Mouse (Mus musculus) thymus, adult 2 months (tissue): Measurements from ENCODE around the gene Hps4. TPM values are rescaled to one million over a fixed set of nuclear protein-coding genes. Genes with fewer than 3 reads are reported as not detected.
"Not testable (repeated sequence)": the region's sequence is repeated elsewhere in the genome, so short reads cannot be mapped to it uniquely, and the experiment has no call there.

Source experiments
- DNase-seq: peaks from one replicate; pipeline ENCODE4 v3.0.0; 2021
- H3K27ac ChIP-seq: fragments of 200-500 bp; 2 replicates; pipeline ENCODE4 v1.5.1; 2012; ENCODE audit warnings: low read length, control low read depth; ENCODE audit not compliant: control insufficient read depth, insufficient read depth
- H3K27me3 ChIP-seq: fragments of 200-500 bp; 2 replicates; pipeline ENCODE4 v1.6.1; 2012; ENCODE audit warnings: mild to moderate bottlenecking, low read length, moderate library complexity, mixed read lengths; ENCODE audit not compliant: control insufficient read depth, insufficient read depth
- H3K36me3 ChIP-seq: fragments of 200-500 bp; 2 replicates; pipeline ENCODE4 v1.6.1; 2012; ENCODE audit warnings: mild to moderate bottlenecking, low read length, moderate library complexity; ENCODE audit not compliant: control insufficient read depth, insufficient read depth
- H3K4me1 ChIP-seq: fragments of 200-500 bp; replicated peaks from 2 replicates; pipeline ENCODE4 v1.6.1; 2012; ENCODE audit warnings: low read length; ENCODE audit not compliant: control insufficient read depth, insufficient read depth
- H3K4me3 ChIP-seq: fragments of 200-500 bp; 2 replicates; pipeline ENCODE4 v1.5.1; 2012; ENCODE audit warnings: mild to moderate bottlenecking, low read length, control low read depth, moderate library complexity; ENCODE audit not compliant: control insufficient read depth, insufficient read depth
- CTCF ChIP-seq: fragments of 200-500 bp; IDR thresholded peaks from 2 replicates; pipeline ENCODE4 v1.5.1; 2012; ENCODE audit warnings: mild to moderate bottlenecking, control low read depth, low read length, moderate library complexity, borderline replicate concordance; ENCODE audit not compliant: control insufficient read depth, poor library complexity, insufficient read depth; ENCODE audit errors: extremely low read depth
- POLR2A ChIP-seq: fragments of 200-500 bp; IDR thresholded peaks from 2 replicates; pipeline ENCODE4 v1.6.1; 2012; ENCODE audit warnings: mild to moderate bottlenecking, low read length, control low read depth, moderate library complexity; ENCODE audit not compliant: control insufficient read depth, poor library complexity, insufficient read depth; ENCODE audit errors: extremely low read depth
- WGBS: fragments of 180-500 bp; shearing (Covaris S2); methylation state at CpG from one replicate; pipeline ENCODE4 v1.1.7; 2018; 5-methylcytosine and 5-hydroxymethylcytosine counted together
- polyA plus RNA-seq: library from polyadenylated mRNA; depleted of rRNA; stranded (reverse); fragments of >200 nt; gene quantifications from 2 replicates; pipeline ENCODE4 v1.2.3, GENCODE M21; 2012

Hps4 gene
- polyA plus RNA-seq, 1 experiment, result 52.8 TPM

DNA sequence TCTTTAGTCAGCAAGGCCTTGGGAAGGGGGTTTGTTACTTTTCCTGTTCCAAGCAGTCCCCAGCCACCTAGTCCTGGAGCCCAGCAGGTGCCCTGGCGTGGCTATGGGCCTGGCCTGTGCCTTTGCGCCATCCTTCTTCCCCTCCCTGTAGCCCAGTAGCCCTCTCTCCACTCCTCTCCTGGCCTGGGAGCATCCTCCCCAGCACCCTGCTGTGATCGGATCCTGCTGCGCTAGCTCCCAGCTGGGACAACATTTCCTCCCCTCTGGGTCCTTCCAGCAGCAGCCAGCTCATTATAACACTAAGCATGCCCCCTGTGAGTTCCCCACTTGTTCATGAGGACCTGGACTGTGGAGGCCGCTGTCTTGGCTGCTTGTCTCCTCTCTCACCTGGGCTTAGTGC lies 37.0 kb upstream of the Hps4 start:
- H3K4me3 ChIP-seq, result no peak overlapping the region
- peaks cover 21% of the 10 kb centered on the region for H3K4me1 ChIP-seq
- no peak for DNase-seq
- no peaks in the 10 kb centered on the region for H3K27me3 ChIP-seq
- WGBS, result 95% methylated on average over 5 of the region's 5 CpGs
- no peak overlapping the region for H3K27ac ChIP-seq
- TF ChIP-seq CTCF (no peak), POLR2A (no peak)
- 0 out of 2 replicates have a peak, but pooled peaks cover 5% of the 10 kb centered on the region for H3K36me3 ChIP-seq

DNA sequence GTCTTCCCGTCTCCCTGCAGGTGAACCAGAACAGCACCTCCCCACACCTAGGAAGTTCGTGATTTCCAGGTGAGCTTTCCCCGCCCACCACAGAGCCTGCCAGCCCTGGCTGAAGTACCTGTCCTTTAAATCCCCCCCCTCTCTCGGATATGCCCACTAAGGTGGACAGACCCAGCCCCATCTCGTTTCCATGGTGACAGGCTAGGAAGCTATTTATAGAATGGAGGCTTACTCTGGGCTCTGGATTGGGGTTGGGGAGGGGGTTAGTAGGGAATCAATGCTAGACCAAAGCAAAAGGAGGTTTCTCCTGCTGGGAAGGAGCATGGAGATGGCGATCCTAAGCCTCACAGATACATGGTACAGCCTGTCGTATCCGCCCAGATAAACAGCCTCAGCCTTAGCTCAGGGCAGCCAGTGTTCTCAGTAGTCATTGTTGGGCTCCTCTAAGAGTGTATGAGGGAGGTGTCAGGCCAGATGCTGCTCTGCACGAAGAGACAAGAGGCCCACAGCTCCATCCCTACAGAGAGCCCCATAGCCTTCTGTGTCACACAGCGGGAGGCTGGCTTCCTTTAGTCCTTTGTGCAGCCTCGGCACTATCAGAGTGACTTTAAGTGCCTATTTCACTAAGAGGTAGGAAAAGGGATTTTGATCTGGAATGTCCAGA lies 29.5 kb upstream of the Hps4 start:
- Histone ChIP-seq H3K4me3 (no peak overlapping the region), H3K27ac (no peak overlapping the region), H3K27me3 (no peaks in the 10 kb centered on the region), H3K36me3 (peaks cover 10% of the 10 kb centered on the region), H3K4me1 (peaks cover 8% of the 10 kb centered on the region; the same call in 1 of the 2 replicates)
- DNase-seq, result no peak
- 95% methylated on average over 11 of the region's 11 CpGs for WGBS
- TF ChIP-seq POLR2A (no peak), CTCF (no peak)

DNA sequence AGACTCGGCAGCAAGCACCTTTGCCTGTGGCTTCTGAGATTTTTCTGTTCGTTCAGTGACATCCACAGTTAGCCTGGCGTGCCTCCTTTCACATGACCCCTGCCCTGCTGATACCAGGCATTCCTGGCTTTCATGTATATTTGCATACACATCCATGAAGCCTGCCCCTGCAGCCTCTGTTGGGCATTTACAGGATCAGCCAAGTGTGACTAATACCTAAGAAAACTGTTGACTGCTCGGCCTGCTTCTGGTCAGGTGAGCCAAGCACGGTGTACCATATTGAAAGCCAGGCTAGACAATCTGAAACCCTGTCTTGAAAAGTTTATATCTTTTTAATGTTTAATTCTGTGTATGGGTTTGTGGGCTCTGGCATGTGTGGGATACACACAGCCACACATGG lies 26.4 kb upstream of the Hps4 start:
- no peak overlapping the region for H3K4me3 ChIP-seq
- no peak for TF ChIP-seq CTCF
- TF ChIP-seq POLR2A, result no peak
- peaks cover 6% of the 10 kb centered on the region for H3K36me3 ChIP-seq
- no peak for DNase-seq
- no peaks in the 10 kb centered on the region for H3K27me3 ChIP-seq
- H3K27ac ChIP-seq, result no peak overlapping the region
- peaks cover 5% of the 10 kb centered on the region; the same call in 1 of the 2 replicates for H3K4me1 ChIP-seq
- 93% methylated on average over 5 of the region's 5 CpGs for WGBS

DNA sequence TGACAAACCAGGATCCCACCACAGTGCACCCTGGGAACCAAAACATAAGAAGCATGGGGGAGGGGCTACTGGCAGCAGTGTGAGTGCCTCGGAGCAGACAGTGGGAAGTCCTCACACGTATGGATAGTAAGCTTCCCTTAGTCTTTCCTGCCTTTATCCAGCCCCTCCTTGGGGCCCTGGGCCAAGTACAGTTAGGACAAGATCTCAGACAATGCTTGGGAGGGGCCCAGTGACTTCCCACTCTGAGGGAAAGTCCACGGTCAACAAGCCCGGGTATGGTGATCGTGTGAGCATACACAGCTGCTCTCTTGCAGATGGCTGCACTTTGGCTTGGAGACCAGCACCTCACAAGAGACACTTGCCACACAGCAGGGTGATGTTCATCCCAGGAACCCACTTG lies 25.6 kb upstream of the Hps4 start:
- no peak for DNase-seq
- Histone ChIP-seq H3K4me1 (peaks cover 5% of the 10 kb centered on the region; the same call in 1 of the 2 replicates), H3K4me3 (no peak overlapping the region), H3K36me3 (peaks cover 6% of the 10 kb centered on the region), H3K27ac (no peak overlapping the region), H3K27me3 (no peaks in the 10 kb centered on the region)
- TF ChIP-seq CTCF (no peak), POLR2A (no peak)
- WGBS, result 25% methylated on average over 5 of the region's 5 CpGs

DNA sequence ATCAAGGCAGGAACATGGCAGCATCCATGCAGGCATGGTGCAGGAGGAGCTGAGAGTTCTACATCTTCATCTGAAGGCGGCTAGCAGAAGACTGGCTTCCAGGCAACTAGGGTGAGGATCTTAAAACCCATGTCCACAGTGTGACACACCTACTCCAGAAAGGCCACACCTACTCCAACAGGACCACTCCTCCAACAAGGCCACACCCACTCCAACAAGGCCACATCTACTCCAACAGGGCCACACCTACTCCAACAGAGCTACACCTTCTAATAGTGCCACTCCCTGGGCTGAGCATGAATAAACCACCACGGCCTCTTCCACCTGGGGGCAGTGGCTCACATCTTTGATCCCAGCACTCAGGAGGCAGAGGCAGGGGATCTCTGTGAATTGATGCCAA lies 23.5 kb upstream of the Hps4 start:
- not testable (repeated sequence) for H3K4me1 ChIP-seq, H3K4me3 ChIP-seq, DNase-seq, H3K36me3 ChIP-seq, H3K27ac ChIP-seq, H3K27me3 ChIP-seq
- WGBS, result 83% methylated on average over 2 of the region's 2 CpGs

- Histone ChIP-seq H3K36me3 (peaks cover under 1% of the 10 kb centered on the region), H3K27me3 (no peaks in the 10 kb centered on the region), H3K4me3 (no peak overlapping the region), H3K27ac (no peak overlapping the region), H3K4me1 (peaks cover 5% of the 10 kb centered on the region; the same call in 1 of the 2 replicates)
- no peak for DNase-seq
- WGBS, result 92% methylated on average over 5 of the region's 5 CpGs
- TF ChIP-seq CTCF (no peak), POLR2A (no peak)
Observed at GRCm38 (mm10) chr5:112320379-112320778, 22.5 kb upstream of the Hps4 start.

DNA sequence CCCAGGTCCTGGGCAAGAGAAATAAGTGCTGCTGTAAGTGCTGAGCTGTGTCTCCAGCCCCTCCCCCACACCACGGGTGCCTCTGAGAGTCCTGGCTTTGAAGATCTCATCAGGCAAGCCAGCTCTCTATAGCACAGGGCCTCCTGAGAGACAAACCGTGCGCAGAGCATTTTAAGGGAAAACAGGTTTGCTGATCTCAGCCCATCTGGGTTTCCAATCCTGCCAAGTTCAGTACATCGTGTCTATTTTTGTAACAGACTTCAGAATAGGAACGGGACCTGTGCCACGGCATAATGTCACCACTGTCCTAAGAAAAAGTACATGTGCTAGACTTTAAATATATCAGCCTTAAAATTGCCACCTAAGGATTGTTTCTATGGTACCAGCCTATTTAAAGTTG lies 21.9 kb upstream of the Hps4 start:
- no peaks in the 10 kb centered on the region for H3K27me3 ChIP-seq
- 84% methylated on average over 6 of the region's 6 CpGs for WGBS

More for the DNA sequence above, 21.9 kb upstream of the Hps4 start:
- DNase-seq, result no peak
- Histone ChIP-seq H3K27ac (no peak overlapping the region), H3K4me1 (peaks cover 9% of the 10 kb centered on the region; the same call in 1 of the 2 replicates), H3K4me3 (no peak overlapping the region), H3K36me3 (no peaks in the 10 kb centered on the region)
- TF ChIP-seq POLR2A (no peak), CTCF (no peak)
